Mouse (Mus musculus) liver, postnatal 0 days (tissue): ENCODE results near the gene Plch2. TPM values are rescaled to one million over a fixed set of nuclear protein-coding genes. Genes with fewer than 3 reads are reported as not detected.
A peak's percentile ranks its signal among the peaks of the same experiment; 100 is the strongest.

Source experiments
- ATAC-seq: fragments of 200-750 bp; cut with Nextera tagmentation; 2 replicates; pipeline ENCODE4 v1.8.0; 2017; ENCODE audit warnings: mild to moderate bottlenecking, moderate library complexity
- DNase-seq: peaks from one replicate; pipeline ENCODE4 v3.0.0-alpha.2; 2016
- H3K27ac ChIP-seq: fragments of 300-500 bp; sonication (generic); 2 replicates; pipeline ENCODE4 v1.5.1; 2014; ENCODE audit warnings: antibody characterized with exemption, moderate library complexity, mild to moderate bottlenecking, low read depth
- H3K27me3 ChIP-seq: fragments of 300-500 bp; sonication (generic); 2 replicates; pipeline ENCODE4 v1.6.1; 2014; ENCODE audit warnings: low read length, control low read depth, mixed read lengths; ENCODE audit not compliant: insufficient read depth
- H3K36me3 ChIP-seq: fragments of 300-500 bp; sonication (generic); replicated peaks from 2 replicates; pipeline ENCODE4 v1.6.1; 2014; ENCODE audit warnings: mild to moderate bottlenecking, control low read depth, low read length, moderate library complexity, mixed read lengths; ENCODE audit not compliant: insufficient read depth
- H3K4me1 ChIP-seq: fragments of 300-500 bp; sonication (generic); 2 replicates; pipeline ENCODE4 v1.6.1; 2014; ENCODE audit warnings: antibody characterized with exemption, mild to moderate bottlenecking, control low read depth; ENCODE audit not compliant: insufficient read depth
- H3K4me2 ChIP-seq: fragments of 300-500 bp; sonication (generic); 2 replicates; pipeline ENCODE4 v1.6.1; 2014; ENCODE audit warnings: low read depth, mild to moderate bottlenecking, low read length, moderate library complexity, mixed read lengths
- H3K4me3 ChIP-seq: fragments of 300-500 bp; sonication (generic); 2 replicates; pipeline ENCODE4 v1.5.1; 2014; ENCODE audit warnings: low read depth, low read length
- H3K9ac ChIP-seq: fragments of 300-500 bp; sonication (generic); replicated peaks from 2 replicates; pipeline ENCODE4 v1.6.1; 2014; ENCODE audit warnings: mild to moderate bottlenecking, moderate library complexity
- H3K9me3 ChIP-seq: fragments of 300-500 bp; sonication (generic); 2 replicates; pipeline ENCODE4 v1.6.1; 2016; ENCODE audit warnings: mild to moderate bottlenecking, control low read depth, low read length, mixed read lengths
- CTCF ChIP-seq: sonication (generic); IDR thresholded peaks from 2 replicates; pipeline ENCODE4 v1.5.1; 2016; ENCODE audit warnings: antibody characterized with exemption, low read depth
- EP300 ChIP-seq: IDR thresholded peaks from 2 replicates; pipeline ENCODE4 v1.6.1; 2016; ENCODE audit warnings: antibody characterized with exemption, low read depth, mild to moderate bottlenecking
- WGBS: fragments of 180-500 bp; shearing (Covaris S2); extraction: QIAGEN DNeasy Blood & Tissue Kit; methylation state at CpG from one replicate; pipeline ENCODE4 v1.1.7; 2014; ENCODE audit not compliant: insufficient replicate concordance; 5-methylcytosine and 5-hydroxymethylcytosine counted together
- polyA plus RNA-seq: library from polyadenylated mRNA; unstranded; fragments of >200 nt; fragmentation: Nextera tagmentation; extraction: Ambion mirVana; gene quantifications from 2 replicates; pipeline ENCODE4 v1.2.1, GENCODE M21; 2015

Plch2 gene
- polyA plus RNA-seq, 1 experiment from 2014 or later, result not detected

DNA sequence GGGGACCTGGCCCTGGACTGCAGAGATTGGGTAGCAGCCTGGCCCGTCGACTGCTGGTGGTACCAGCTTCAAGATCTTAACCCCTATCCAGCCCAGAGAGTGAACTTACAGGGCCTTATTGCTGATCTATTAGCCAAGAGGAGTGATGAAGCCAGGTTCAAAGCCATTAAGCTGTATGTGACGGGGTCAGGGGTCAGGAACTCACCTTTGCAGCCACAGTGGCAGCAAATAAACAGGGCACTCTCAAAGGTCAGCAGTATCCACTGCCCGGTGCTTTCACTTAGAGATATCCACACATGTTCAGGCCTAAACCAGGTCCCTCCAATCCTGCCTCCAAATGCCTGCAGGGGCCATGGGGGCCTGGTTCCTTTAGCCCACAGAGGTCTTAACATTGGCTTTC lies 41.0 kb downstream of the Plch2 start:
- Histone ChIP-seq H3K4me3 (no peak overlapping the region), H3K9me3 (no peaks in the 10 kb centered on the region), H3K27me3 (0 out of 2 replicates have a peak, but pooled peaks cover 5% of the 10 kb centered on the region), H3K9ac (no peak overlapping the region), H3K4me2 (no peak overlapping the region), H3K4me1 (0 out of 2 replicates have a peak, but pooled peaks cover 4% of the 10 kb centered on the region), H3K36me3 (no peaks in the 10 kb centered on the region), H3K27ac (no peak overlapping the region)
- ATAC-seq, result peak; percentile 67
- no peak for DNase-seq
- WGBS, result 47% methylated on average over 4 of the region's 4 CpGs
- no peak for TF ChIP-seq EP300
- no peak for TF ChIP-seq CTCF

DNA sequence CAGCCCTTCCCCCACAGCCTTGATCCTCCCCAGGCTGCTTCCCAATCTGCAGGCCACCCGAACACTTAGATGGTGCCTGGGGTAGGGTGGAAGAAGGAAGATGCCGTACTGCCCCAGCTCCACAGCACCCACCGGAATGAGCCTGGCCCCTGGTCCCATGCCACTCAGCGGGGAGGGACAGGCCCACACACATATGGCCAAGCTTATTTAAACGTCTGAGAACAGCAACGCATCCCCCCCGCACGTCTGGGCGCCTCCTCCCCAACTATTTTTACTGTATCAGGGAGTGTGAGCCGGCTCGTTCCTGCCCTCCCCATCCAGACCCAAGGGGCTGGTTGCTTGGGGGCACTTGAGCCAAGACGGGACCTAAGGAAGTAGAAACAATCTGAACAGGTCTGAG lies 41.8 kb downstream of the Plch2 start:
- Histone ChIP-seq H3K4me2 (no peak overlapping the region), H3K27ac (no peak overlapping the region), H3K36me3 (no peaks in the 10 kb centered on the region), H3K27me3 (0 out of 2 replicates have a peak, but pooled peaks cover 5% of the 10 kb centered on the region), H3K9ac (no peak overlapping the region), H3K9me3 (no peaks in the 10 kb centered on the region), H3K4me1 (0 out of 2 replicates have a peak, but pooled peaks cover 4% of the 10 kb centered on the region), H3K4me3 (no peak overlapping the region)
- ATAC-seq (no peak), DNase-seq (no peak)
- 62% methylated on average over 12 of the region's 12 CpGs for WGBS
- no peak for TF ChIP-seq CTCF
- no peak for TF ChIP-seq EP300

DNA sequence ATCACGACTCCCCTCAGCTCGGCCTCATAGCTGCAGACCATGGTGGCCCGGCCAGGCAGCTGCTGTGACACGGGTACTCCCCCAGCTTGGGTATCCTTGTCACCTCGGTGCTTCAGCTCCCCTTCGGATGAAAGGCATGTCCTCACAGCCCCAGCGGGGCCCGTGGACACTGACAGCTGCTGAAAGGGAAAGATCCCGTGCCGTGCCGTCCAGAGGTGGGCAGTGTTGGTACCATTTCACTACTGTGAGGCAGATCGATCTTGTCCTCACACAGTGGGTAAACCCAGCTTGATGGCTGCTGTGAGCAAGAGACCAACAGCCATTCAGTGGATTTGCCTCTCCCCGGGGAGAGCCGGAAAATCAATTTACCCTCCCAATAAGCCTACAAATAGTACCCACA lies 42.3 kb downstream of the Plch2 start:
- no peak overlapping the region for H3K27ac ChIP-seq
- 0 out of 2 replicates have a peak, but pooled peaks cover 4% of the 10 kb centered on the region for H3K4me1 ChIP-seq
- TF ChIP-seq CTCF, result no peak
- no peak for TF ChIP-seq EP300
- no peak overlapping the region for H3K9ac ChIP-seq
- no peak overlapping the region for H3K4me3 ChIP-seq
- WGBS, result 74% methylated on average over 14 of the region's 14 CpGs
- ATAC-seq (no peak), DNase-seq (no peak)
- 0 out of 2 replicates have a peak, but pooled peaks cover 5% of the 10 kb centered on the region for H3K27me3 ChIP-seq
- H3K4me2 ChIP-seq, result no peak overlapping the region
- no peaks in the 10 kb centered on the region for H3K36me3 ChIP-seq
- H3K9me3 ChIP-seq, result no peaks in the 10 kb centered on the region

DNA sequence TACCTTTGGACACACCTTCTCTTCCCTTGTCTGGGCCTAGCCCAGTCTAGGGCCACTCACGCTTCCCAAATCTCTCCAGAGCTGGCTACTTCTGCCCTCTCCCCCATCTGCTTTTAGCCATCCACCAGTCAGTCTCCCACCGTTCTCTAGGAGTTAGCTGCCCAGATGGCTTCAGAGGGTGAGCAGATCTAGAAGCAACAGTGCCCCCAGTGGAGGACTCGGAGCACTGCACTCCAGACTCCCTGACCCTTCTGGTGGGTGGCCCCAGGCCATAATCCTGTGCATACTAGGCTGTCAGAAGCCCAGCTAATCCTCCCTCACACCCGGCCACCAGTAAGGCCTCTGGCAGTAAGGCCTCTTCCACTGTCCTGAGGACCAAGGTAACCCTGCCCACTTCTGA lies 43.8 kb downstream of the Plch2 start:
- peak; percentile 39; the same call in 1 of the 2 replicates for ATAC-seq
- DNase-seq, result peak; percentile 68
- Histone ChIP-seq H3K4me2 (no peak overlapping the region), H3K4me1 (0 out of 2 replicates have a peak, but pooled peaks cover 4% of the 10 kb centered on the region), H3K36me3 (no peaks in the 10 kb centered on the region), H3K4me3 (no peak overlapping the region), H3K9ac (no peak overlapping the region), H3K27ac (no peak overlapping the region), H3K27me3 (0 out of 2 replicates have a peak, but pooled peaks cover 1% of the 10 kb centered on the region), H3K9me3 (no peaks in the 10 kb centered on the region)
- no peak for TF ChIP-seq EP300
- TF ChIP-seq CTCF, result peak; percentile 85
- WGBS, result 4% methylated on average over 4 of the region's 4 CpGs

DNA sequence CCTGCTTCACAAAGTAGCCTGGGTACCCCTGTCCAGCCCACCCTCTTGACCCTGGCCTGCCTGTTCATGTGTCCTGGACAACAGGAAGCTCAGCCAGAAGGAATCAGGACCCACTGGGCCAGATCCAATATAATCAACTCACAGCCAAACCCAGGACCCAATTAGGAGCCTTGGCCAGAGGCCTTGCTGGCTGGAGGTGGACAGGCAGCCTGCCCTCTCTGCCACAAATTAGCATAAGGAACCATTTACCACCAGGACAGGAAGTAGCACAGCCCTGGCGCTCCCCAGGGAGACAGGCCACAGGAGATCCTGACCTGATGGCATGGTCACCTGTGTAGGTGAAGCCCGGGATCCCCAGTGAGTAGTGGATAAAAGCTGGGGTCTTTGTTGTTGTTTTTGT lies 44.5 kb downstream of the Plch2 start:
- H3K27me3 ChIP-seq, result no peaks in the 10 kb centered on the region
- ATAC-seq, result no peak
- TF ChIP-seq CTCF, result no peak
- no peak for TF ChIP-seq EP300
- H3K4me3 ChIP-seq, result no peak overlapping the region
- no peaks in the 10 kb centered on the region for H3K9me3 ChIP-seq
- no peak for DNase-seq
- H3K27ac ChIP-seq, result no peak overlapping the region
- WGBS, result 60% methylated on average over 2 of the region's 2 CpGs
- no peaks in the 10 kb centered on the region for H3K36me3 ChIP-seq
- H3K4me1 ChIP-seq, result 0 out of 2 replicates have a peak, but pooled peaks cover 4% of the 10 kb centered on the region
- no peak overlapping the region for H3K9ac ChIP-seq
- no peak overlapping the region for H3K4me2 ChIP-seq

DNA sequence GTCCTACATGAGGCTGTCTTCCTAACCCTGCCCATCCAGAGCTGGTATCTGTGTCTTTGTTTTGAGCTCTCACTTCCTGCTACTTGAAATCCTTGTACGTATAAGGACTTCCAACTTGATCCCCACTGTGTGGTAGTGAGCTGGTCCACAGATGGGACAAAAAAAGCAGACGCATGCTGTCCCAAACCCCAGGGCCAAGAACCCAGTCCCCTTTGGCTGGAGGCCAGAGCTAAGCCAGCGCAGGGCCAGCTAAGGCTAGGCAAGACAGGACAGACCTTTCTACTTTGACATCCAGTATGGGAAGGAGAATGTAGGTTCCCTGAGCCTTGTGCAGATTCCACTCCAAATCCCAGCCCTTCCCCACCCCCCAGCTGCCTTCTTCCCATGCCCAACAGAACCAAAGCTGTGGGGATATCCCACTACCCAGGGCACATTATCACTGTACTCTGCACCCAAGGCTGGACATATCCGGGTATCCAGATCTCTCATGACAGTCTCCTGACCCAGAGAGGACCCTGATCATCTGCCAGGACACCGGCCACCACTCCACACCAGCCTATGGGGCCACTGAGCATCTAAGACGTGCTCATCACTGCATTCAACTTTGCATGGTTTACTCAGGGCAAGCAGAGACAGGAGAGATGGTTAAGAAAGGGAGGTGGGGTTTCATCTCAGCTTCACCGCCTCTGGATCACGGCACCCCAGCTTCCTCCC lies 45.1 kb downstream of the Plch2 start:
- no peak for ATAC-seq
- no peak overlapping the region for H3K4me3 ChIP-seq
- whole genome bisulfite sequencing, result 66% methylated on average over 8 of the region's 8 CpGs
- 0 out of 2 replicates have a peak, but pooled peaks cover 4% of the 10 kb centered on the region for H3K4me1 ChIP-seq
- no peak overlapping the region for H3K27ac ChIP-seq
- no peaks in the 10 kb centered on the region for H3K27me3 ChIP-seq
- no peaks in the 10 kb centered on the region for H3K36me3 ChIP-seq
- H3K4me2 ChIP-seq, result no peak overlapping the region
- H3K9me3 ChIP-seq, result no peaks in the 10 kb centered on the region
- H3K9ac ChIP-seq, result no peak overlapping the region
- DNase-seq, result no peak
- TF ChIP-seq CTCF, result no peak
- TF ChIP-seq EP300, result no peak
